Mouse (Mus musculus) thymus, postnatal 10 days (tissue): ENCODE measurements at regions not wholly inside any gene's neighbourhood (a gene's known extent, or its start where the extent isn't known, plus 50 kb on each side); places are given as distances from the start of the nearest gene placed in this dataset.

Experiments used
- DNase-seq, 2 experiments: peaks; one replicate each; pipeline ENCODE4 v3.0.0; 2021; ENCODE audit warnings: low spot score in 2 of 2

DNA sequence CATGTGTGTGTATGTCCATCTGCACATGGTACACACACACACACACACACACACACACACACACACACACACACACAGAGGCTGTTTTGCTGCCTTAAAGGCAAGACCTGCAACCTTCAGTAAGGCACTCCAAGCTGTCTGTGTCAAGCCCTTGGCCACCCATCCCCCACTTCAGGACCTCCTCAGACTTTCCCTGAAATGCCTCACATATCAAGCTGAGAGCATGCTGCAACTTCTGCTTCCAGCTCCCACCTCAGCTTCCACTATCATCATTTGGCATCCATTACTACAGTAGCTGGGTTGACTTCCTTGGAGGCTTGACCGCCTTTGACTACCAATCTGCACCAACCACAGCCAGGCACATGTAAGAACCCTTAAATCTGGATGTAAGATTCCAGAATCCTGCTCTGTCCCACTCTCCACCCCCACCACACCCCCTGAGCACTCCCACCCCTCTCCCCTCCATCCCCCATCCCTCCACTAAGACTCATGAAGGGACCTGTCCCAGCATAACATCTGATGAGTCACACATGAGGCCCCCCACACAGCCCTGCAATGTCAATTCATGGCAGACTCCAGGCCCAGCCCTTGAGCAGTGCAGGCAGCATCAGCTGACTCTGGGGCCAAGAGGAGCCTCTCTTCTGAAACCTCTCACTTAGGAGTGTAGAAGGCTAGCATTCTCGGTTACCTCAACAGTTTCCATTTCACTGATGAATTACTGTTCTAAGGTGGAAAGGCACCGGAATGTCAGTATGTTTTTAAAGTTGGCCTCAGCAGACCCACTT lies 196.8 kb upstream of the Dio3 start:
- no peak for DNase-seq

DNA sequence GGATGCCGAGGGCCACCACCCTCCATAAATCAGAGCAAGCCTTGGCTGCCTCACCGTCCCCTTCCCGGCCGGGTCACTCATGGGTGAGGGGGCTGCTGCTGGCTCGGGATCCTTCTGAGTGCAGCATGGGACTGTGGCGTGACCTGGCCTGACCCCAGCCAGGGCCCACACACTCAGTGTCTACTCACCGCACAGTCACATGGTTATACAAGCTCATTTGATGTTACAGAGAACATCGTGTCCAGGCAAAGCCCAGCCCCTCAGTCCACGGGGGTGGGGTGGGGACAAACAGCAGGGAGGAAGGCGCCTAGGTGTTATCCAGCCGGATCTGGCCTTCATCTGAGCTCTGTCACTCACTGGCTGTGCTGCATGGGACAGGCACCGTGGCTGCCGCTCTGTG lies 195.9 kb upstream of the Dio3 start:
- DNase-seq = no peak

DNA sequence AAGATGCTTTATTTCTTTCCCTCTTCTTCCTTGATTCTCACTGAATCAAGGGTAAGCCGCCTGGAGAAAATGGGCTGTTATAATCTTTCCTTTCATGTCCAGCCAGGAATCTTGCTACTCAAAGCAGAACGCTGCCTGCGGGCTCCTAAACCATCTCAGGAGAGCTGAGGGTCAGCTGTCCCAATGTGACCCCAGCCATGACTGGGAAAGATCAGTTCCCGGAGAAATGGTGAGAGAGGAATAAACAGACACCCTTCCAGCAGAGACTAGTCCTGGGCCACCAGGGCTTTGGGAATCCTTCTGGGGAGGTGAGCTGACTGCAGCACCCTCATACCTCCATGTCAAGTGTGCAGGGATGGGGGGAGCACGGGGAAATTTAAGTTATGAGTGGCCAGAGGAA lies 195.4 kb upstream of the Dio3 start:
- no peak for DNase-seq

DNA sequence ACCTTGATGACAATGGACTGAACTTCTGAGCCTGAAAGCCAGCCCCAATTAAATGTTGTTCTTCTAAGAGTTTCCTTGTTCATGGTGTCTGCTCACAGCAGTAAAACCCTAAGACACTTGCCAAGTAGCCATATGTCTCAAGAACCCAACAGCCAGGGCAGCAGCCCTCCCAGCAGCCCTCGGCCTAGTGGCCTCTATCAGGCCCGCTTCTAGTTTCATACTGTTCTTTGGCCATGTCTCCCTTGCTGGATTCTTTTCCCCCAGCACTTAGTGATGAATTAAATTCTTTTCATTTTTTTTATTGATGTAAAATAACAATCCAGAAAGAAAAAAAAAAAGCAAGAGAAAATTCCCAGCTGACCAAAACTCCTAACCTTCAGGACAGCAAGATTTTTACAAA lies 191.9 kb upstream of the Dio3 start:
- DNase-seq = no peak

DNA sequence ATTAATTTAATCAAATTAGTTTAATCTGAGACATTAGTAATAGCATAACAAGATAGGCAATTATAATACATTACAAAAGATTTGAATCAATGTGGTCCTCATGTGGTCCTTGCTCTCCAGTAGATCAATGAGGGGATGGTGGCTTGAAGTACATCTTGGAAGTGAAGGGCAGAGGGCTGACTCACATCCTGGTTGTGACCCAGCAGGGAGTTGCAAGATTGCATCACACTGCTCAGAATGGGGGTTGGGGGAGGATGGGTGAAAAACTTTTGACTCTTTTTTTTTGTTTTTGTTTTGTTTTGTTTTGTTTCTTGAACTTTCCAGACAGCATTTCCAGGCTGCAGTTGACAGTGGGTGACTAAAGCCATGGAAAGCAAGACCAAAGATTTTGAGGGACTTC lies 191.1 kb upstream of the Dio3 start:
- DNase-seq = no peak

DNA sequence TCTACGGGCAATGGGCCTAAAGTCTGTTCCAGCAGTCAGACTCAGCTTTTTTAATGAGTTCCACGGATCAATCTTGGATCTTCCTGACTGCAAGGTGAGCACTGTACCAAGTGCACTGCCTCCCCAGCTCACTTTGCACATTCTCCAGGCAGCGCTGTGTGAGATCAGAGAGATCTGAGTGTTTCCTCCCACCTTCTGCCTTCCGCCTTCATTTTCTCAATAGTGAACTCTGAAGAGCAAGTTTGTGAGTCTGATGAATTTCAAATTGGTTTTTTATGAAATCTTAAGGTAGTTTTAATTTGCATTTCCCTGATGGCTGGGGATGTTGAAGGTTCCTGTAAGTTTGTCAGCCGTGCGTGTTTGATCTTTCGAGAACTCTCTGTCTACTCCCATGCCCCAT lies 176.7 kb upstream of the Dio3 start:
- DNase-seq = no peak

DNA sequence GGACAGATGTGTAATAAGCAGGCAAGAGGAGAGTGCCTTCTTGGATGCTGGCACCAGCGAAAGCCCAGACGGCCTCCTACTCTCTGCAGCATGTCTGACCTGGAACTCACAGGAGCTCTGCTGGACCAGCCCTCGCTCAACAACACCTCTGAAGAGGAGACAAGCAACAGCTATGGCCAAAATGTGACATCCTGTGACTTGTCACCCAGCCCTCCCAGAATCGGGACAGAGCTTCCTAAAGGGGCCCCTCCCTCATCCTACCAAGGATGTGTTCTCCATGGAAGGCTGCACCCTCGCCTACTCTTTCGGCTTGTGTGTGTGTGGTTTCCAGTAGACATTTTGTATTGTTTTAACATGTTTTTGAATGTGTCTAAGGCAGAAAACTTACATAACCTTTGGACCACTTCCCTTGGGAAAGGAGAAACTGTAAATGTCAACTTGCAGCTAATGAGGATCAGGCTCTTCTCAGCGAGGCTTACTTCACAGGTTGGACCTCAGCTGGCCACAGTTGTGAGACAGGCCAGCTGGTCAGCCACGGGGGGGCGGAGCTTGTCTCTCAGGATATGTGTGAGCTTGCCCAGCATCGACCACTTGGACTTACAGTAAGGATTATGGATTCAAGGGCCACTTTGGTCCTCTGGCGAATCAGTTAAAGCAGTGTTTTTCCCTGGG lies 166.7 kb upstream of the Dio3 start:
- no peak for DNase-seq

DNA sequence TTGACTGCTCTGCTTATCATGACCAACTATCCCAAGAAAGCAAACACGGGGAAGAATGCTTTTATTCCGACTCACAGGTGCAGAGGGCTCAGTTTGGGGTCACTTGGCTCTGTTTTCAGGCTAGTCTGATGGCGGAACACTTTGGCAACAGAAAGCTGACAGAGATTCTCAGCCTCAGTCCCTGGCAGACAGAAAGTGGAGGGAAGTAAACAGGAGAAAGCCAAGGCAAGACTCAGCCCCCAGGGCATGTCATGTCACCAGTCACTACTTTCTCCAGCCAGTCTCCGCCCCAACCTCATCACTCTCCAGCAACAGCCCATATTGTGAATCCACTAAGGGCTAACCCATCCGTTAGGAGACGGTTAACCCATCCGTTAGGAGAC lies 166.2 kb upstream of the Dio3 start:
- no peak for DNase-seq

DNA sequence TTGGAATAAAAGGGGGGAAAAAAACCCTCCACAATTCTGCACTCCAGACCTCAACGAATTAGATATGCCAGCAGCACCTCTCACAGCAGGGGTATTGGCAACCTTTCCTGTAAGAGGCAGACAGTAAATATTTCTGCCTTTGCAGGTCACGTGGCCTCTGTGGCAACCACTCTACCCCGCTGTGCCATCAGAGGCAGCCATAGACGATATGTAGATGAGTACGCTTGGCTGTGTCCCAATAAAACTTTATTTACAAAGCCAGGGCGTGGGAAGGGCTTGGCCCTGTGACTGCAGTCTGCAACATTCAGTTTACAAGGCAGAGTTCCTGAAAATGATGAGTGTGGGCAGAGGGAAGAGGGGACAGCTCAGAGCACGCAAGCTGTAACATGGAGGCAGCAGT lies 158.7 kb upstream of the Dio3 start:
- no peak for DNase-seq

DNA sequence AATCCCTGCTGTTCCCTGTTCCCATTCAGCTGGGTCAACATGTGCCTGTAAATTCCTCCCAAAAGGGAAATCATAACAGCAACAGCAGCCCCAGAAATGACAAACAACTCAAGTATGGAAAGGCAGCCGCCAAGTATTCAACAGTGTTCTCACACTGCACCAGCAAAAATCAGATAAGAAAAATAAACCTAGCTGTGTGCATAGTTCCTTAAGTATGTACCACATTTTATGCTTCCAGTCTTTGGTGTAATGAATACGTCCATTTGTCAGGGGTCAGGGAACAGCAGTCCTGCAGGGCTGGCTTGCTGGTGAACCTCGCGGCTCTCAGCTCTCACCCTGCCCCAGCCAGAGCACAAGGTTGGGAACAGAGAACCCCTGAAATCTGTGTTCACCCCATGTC lies 155.9 kb upstream of the Dio3 start:
- DNase-seq = no peak

DNA sequence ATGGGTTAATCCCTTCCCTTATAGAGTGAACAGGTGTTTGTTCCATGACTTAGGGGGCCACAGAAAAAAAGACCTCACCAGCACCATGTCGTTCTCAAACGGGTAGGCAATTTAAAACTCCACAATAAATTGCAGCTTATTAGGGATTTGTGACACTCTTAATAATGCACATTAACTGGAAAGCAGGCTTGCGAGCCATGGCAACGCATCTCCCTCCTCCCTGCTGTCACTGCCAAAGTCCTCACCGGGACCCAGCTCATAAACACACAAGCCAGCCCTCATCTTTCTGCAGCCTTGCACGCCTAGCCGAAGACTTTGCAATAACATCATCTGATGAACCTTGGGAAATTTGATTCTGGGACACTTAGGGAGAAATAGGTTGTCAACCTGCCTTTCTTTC lies 152.3 kb upstream of the Dio3 start:
- DNase-seq = no peak

DNA sequence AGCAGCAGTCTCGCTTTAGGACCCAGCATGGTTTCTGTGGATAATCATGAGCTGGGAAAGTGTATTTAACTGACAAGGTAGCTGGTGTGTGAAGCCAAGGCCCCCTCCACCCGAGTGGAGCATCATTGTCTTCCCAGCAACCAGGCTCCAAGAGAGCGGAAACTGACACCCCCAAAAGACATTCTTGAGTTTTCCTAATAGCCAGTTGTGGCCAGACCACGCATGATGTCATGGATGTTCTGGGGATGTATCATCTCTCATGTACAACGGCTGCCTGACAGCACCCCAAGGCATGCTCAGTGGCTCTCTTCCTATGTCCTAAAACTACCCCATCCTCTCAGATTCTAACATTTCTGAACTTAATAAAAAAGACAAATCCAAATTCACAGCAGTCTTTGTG lies 133.5 kb upstream of the Dio3 start:
- no peak for DNase-seq

DNA sequence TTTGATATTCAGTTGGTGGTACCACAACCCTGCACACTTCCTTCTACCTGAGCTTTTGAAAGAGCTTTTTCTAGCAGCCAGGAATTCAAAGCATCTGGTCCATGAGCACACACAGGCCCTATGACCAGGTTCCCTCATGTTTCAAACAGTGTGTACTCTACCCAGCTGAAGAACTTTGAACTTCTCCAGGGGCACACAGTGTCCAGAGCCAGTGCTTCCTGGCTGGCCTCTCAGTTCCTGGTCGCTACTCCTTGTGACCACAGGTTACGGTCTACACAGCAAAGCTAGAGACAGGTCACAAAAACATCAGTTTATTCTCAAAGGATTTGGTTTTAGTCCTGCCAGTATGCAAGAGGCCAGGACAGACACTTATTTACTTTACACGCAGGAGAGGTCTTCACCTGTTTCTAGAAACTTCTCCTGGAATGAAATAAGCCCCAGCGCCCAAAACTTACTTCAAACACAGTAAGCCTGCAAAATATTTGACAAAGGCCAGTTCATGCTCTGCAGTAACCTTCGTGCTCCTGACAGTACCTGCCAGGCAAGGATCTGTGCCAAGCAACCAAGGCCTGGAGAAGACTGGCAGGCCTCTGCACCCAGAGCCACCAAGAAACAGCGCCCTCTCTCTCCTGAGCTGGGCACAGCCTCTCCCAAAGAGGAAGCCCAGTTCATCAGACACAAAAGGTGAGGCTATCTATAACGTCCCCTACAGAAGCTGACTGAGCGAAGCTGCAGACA lies 124.5 kb upstream of the Dio3 start:
- DNase-seq = no peak

DNA sequence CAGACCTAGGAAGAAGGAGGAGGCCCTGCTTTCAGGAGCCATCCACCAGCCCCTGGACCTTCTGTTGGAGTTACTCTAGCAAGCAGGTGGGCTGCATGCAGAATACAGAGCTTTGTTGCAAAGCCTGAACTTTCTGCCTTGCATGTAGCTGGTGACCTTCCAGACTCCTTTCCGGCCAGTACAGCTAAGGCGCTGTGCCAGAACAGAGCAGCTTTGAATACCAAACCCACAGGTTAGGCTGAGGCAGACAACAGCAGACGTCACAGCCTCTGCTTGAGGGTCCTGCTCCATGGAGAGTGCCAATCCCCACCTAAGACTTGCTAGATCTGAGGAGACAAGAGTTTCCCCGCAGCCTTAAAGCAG lies 123.9 kb upstream of the Dio3 start:
- no peak for DNase-seq

DNA sequence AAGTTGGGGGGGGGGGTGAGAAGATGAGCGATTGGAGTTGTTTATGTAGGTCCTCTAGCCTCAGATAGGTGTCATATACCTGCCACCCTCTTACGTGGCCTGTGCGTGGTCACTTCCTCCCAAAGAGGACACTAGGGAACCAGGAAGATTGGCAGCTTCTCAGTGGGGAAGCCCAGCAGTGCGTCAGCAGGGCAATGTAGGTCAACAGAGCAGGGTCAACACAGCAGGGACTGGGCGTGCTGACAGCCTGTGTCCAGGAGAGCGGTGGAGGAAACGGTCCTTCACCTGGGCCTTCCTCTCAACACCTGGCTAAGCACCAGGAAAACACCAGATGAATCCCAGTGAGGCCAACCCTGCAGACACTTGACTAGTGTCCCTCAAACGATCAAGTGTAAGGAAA lies 122.4 kb upstream of the Dio3 start:
- no peak for DNase-seq

DNA sequence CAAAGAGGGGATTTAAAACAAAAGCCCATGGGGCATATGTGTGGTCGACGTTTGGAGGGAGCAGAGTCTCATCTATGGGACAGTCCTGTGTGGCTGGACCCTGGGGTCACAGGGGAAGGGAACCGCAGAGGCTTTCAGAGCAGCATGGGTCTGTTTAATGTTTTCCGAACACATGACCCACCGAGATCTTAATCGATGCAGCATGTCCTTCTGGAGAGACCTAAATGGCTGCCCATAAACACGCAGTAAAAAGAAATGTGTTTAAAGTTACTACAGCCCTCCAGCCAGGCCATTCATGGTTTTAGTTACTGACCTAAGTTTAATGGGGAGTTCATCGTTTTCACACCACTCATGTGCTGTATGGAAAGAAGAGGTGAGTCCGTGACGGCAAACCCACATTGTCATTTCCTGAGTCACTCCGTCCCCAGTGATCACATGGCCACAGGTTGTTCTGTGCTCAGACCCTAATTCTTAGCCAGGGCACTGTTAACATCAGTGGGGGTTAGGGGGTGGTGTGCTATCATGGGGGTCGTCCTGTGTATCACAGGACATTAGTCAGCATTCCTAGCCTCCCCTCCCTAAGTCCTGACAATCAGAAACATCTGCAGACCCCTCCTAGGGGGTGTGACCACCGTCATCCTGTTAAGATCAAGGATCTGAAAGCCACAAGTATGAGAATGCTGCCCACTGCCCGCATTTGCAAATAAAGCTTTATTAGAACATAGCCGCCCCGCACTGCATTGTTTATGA lies 120.7 kb upstream of the Dio3 start:
- no peak for DNase-seq

DNA sequence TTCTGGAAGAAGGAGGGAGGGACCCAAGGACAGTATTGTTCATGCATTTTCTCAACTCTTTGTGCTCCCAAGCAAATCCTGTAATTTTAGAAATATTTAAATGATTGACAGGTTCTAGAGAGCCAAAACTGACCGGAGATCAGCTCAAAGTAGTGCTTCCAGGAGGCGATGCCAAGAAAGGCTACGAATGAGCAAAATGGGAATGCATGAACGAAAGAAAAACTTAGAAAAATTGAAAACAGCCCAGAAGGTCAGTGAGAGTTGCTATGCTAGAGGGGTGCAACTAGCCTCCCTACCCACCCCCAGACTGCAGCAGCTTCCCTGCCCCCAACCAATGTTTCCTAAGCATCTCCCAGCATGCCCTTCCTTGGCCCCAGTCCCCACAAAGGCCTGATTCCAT lies 117.6 kb upstream of the Dio3 start:
- no peak for DNase-seq

DNA sequence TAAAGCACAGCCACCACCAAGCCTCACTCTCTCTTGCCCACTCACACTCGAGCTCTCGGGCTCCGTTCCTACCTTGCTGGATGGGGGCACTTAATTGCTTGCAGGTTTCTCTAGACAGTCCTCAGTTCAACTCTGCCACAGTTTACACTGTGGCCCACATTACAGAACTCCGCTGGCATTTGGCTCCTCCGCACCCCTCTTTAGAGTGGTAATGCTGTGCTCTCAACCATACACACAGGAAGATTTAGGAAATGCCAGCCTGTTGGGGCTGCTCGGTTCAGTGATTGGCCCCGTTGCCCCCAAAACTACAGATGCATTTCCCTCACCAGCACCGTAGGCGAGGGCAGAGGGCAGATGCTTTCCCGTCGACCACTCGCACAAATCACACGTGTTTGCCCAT lies 113.4 kb upstream of the Dio3 start:
- no peak for DNase-seq

DNA sequence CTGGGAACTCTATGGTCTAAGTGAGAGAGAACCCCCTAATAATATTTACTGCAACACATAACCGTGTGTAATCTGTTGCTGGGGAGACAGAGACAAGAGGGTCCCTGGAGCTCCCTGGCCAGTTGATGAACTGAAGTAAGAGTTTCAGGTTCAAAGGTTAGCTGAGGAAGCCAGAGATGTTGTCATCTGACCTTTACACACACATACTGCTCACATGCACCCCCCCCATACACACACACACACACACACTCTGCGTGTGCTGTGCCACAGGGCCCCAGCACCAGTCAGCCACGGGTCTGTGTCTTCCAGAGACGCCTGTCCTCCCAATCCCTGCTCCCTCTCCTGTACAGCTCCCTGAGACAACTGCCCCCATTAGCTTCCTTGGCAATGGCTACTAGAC lies 110.5 kb upstream of the Dio3 start:
- DNase-seq = no peak

DNA sequence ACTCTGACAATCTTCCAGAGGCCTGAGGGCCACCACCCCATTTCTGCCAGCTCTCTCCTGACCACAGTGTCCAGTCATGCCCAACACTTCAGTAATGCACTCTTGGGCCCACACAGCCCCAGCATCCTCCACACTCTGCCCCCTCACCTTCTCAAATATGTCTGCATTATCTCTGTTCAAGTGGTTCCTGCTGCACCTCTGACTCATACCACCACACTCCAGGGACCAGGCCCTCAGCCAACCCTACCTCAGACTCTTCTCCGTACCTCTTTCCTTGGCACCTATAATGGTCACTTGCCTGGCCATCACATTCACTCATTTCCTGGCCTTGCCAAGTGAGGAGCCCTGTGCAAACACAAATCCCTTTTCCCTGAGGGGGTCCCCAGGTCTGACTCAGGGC lies 109.6 kb upstream of the Dio3 start:
- DNase-seq = no peak

DNA sequence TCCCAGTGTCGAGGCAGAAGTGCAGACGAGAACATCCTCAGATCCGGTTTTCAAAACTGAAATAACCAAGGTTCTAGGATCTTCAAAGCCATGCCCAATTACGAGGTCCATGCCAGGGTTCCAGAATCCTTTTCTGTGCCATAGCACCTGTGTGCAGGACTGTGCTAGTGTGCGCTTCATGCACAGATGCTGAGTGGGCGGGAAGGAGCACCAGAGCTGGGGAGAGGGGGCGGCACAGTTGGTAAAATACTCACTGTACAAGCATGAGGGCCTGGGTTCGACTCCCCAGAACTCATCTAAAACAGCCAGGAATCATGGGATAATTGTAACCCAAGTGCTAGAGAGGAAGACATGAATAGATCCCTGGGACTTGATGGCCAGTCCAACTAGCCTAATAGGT lies 108.4 kb upstream of the Dio3 start:
- DNase-seq = no peak

DNA sequence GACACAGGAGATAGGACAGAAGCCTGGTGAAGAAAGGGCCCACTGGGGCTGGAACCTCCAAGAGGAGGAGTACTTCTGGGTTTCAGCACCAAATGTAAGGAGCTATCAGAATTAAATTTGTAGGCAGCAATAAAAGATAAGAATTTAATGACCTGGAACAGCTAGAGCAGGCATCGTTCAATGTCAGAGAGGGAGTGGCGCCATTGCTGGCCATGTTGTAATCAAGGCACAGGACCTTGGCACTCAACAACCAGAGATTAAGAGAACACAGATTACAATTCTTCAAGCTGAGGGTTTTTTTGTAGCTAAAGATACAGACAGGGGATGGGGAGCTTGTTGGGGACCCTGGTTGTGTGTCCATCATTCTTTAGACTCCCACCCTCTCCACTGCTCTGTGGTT lies 101.0 kb upstream of the Dio3 start:
- DNase-seq = no peak

DNA sequence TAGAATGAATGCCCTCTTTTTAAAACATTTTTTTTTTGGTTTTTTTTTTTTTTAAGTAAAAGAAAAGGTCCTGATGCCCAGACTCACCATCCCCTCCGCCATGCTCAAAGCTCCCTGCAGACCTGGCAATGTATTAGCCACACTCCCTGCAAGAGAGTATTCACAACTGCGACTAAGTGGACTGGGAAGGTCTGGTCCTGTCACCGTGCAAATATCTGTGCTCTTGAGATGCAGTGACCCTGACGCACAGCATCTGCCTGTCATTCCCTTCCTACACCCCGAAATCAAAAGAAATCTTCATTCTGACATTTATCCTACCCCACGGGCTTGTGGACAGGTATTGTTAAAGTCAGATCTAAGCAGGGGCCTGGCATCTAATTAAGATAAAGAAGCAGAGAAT lies 95.4 kb upstream of the Dio3 start:
- no peak for DNase-seq
